Mouse (Mus musculus) hindbrain, embryonic 14.5 days (tissue): ENCODE data around the gene Pqlc2. TPM values are rescaled to one million over a fixed set of nuclear protein-coding genes. Genes with fewer than 3 reads are reported as not detected.

ENCODE experiments used
- ATAC-seq: fragments of 200-750 bp; cut with Nextera tagmentation; 2 replicates; pipeline ENCODE4 v1.8.0; 2017; ENCODE audit warnings: moderate number of reproducible peaks, mild to moderate bottlenecking, moderate TSS enrichment, moderate library complexity; ENCODE audit not compliant: low FRiP score
- DNase-seq: peaks from one replicate; pipeline ENCODE4 v3.0.0-alpha.2; 2015; ENCODE audit warnings: low spot score
- H3K27ac ChIP-seq: fragments of 300-500 bp; sonication (generic); 2 replicates; pipeline ENCODE4 v1.5.1; 2014; ENCODE audit warnings: mild to moderate bottlenecking, moderate library complexity
- H3K27me3 ChIP-seq: fragments of 300-500 bp; sonication (generic); 2 replicates; pipeline ENCODE4 v1.6.1; 2014; ENCODE audit warnings: mild to moderate bottlenecking, low read length, mixed read lengths; ENCODE audit not compliant: control insufficient read depth, insufficient read depth
- H3K36me3 ChIP-seq: fragments of 300-500 bp; sonication (generic); replicated peaks from 2 replicates; pipeline ENCODE4 v1.6.1; 2014; ENCODE audit not compliant: control insufficient read depth, insufficient read depth
- H3K4me1 ChIP-seq: fragments of 300-500 bp; sonication (generic); replicated peaks from 2 replicates; pipeline ENCODE4 v1.6.1; 2014; ENCODE audit warnings: antibody characterized with exemption, low read length, mixed read lengths; ENCODE audit not compliant: control insufficient read depth, insufficient read depth
- H3K4me2 ChIP-seq: fragments of 300-500 bp; sonication (generic); replicated peaks from 2 replicates; pipeline ENCODE4 v1.6.1; 2014; ENCODE audit warnings: mild to moderate bottlenecking, moderate library complexity
- H3K4me3 ChIP-seq: fragments of 300-500 bp; sonication (generic); replicated peaks from 2 replicates; pipeline ENCODE4 v1.5.1; 2014; ENCODE audit warnings: mild to moderate bottlenecking, low read length
- H3K9ac ChIP-seq: fragments of 300-500 bp; sonication (generic); 2 replicates; pipeline ENCODE4 v1.6.1; 2014
- H3K9me3 ChIP-seq: fragments of 300-500 bp; sonication (generic); 2 replicates; pipeline ENCODE4 v1.6.1; 2016; ENCODE audit warnings: low read length; ENCODE audit not compliant: control insufficient read depth
- WGBS: fragments of 180-500 bp; shearing (Covaris S2); extraction: QIAGEN DNeasy Blood & Tissue Kit; methylation state at CpG from one replicate; pipeline ENCODE4 v1.1.7; 2014; 5-methylcytosine and 5-hydroxymethylcytosine counted together
- polyA plus RNA-seq: library from polyadenylated mRNA; unstranded; fragments of >200 nt; fragmentation: Nextera tagmentation; extraction: Ambion mirVana; gene quantifications from 2 replicates; pipeline ENCODE4 v1.2.1, GENCODE M21; 2014

Pqlc2 gene
- polyA plus RNA-seq, 1 experiment from 2014 or later: 13.3 TPM

DNA sequence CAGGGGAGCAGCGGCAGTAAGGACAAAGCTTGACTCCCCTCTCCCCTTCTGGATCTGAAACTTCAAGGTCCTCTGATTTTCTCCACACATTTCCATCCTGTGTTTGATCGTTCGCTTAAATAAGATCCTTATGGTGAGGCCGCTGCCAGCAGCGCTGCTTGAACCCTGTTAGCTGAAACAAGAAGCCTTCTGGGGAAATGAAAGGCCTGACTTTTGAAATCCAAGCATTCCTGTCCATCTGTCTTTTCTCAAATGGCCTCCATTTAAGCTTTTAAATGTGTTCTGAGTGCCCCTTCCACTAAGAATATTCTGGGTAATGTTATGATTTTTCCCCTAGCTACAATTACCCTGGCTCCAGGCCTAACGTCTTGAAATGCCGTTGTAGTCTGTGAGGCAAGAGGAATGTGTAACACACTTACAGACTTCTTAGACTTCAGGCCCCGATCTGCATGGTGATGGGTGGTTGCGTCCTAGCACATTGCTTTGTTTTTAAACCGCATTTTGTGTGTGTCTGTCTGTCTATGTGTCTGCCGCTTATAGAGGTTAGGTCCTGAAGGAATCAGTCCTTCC lies 51.1 kb downstream of the Pqlc2 start:
- H3K27me3 ChIP-seq: no peaks in the 10 kb centered on the region
- no peak overlapping the region for H3K9ac ChIP-seq
- no peaks in the 10 kb centered on the region for H3K9me3 ChIP-seq
- no peak overlapping the region for H3K4me3 ChIP-seq
- 91% methylated on average over 11 of the region's 11 CpGs for WGBS
- ATAC-seq (no peak), DNase-seq (no peak)
- no peak overlapping the region for H3K27ac ChIP-seq
- no peaks in the 10 kb centered on the region for H3K4me1 ChIP-seq
- H3K36me3 ChIP-seq: peaks cover 65% of the 10 kb centered on the region
- H3K4me2 ChIP-seq: no peak overlapping the region

DNA sequence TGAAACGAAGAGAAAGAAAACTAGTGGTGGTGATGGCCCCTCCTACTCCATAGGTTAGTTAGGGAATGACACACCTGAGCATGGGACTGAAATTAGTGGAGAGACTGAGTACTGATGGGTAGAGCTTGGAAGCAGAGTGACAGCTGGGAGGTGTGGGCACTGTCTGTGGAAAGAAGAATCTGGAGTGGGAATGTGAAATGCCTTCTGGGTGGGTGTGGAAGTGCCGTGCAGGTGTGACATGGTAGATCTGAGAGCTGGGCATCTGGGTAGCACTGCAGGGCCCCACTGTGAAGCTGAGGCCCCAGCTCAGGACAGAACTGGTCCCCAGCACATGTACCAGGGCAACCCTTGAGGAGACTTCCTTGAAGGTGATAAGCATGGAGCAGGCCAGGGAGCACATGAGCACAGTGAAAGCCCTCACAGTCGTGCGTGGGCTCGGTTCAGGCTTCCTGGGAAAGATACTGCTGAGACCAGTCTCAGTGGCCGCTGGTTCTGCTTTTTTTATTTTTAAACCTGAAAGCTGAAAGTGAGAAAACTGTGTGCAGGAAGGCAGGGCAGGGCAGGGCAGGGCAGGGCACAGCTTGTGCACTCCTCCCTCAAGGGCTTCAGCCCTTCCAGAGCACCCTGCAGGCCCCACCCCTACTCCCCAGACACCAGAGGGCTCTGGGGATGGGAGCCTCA lies 51.7 kb downstream of the Pqlc2 start:
- Histone ChIP-seq H3K4me1 (no peaks in the 10 kb centered on the region), H3K36me3 (peaks cover 58% of the 10 kb centered on the region), H3K4me2 (no peak overlapping the region), H3K9ac (no peak overlapping the region), H3K9me3 (no peaks in the 10 kb centered on the region), H3K4me3 (no peak overlapping the region), H3K27me3 (no peaks in the 10 kb centered on the region), H3K27ac (no peak overlapping the region)
- WGBS: 92% methylated on average over 6 of the region's 6 CpGs
- no peak for ATAC-seq
- no peak for DNase-seq

DNA sequence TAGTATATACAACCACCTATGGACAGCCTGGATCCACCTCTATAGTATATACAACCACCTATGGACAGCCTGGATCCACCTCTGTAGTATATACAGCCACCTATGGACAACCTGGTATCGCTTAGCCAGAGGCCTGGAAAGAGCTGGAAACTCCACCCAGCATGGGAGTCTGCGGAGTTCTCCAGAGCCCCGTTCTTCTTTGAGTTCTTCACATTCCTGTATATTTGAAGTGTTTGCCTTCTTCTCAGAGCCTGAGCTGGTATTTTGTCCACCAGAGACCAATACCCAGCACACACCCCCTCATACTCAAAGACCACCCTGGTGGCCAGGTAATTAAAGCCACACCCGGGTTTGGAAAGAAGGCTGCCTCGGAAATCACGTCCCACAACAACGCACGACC lies 53.8 kb downstream of the Pqlc2 start:
- ATAC-seq (no peak), DNase-seq (no peak)
- no peak overlapping the region for H3K4me3 ChIP-seq
- no peak overlapping the region for H3K9ac ChIP-seq
- H3K36me3 ChIP-seq: peaks cover 38% of the 10 kb centered on the region
- H3K4me1 ChIP-seq: peaks cover 3% of the 10 kb centered on the region; the same call in 1 of the 2 replicates
- H3K27ac ChIP-seq: no peak overlapping the region
- H3K9me3 ChIP-seq: no peaks in the 10 kb centered on the region
- WGBS: 90% methylated on average over 8 of the region's 8 CpGs
- H3K4me2 ChIP-seq: no peak overlapping the region
- H3K27me3 ChIP-seq: no peaks in the 10 kb centered on the region

DNA sequence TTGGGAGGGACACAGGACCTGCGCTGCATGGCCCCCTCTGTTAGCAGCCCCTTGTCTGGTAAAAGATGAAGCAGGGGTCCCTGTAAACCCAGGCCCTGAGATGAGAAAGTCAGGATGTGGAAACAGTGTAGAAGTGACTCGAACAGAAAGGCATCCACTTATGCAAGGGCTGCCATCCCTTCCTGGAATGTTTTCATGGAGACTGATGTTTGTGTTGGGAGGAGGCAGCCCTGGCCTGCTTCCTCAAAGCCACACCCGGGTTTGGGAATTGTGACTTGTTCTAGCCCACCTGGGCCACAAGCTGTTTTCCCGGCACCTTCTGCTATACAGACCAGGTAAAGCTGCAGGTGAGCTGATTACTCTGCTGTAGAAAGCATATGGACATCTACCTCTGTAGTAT lies 54.4 kb downstream of the Pqlc2 start:
- 95% methylated on average over 4 of the region's 4 CpGs for WGBS
- H3K9ac ChIP-seq: no peak overlapping the region

DNA sequence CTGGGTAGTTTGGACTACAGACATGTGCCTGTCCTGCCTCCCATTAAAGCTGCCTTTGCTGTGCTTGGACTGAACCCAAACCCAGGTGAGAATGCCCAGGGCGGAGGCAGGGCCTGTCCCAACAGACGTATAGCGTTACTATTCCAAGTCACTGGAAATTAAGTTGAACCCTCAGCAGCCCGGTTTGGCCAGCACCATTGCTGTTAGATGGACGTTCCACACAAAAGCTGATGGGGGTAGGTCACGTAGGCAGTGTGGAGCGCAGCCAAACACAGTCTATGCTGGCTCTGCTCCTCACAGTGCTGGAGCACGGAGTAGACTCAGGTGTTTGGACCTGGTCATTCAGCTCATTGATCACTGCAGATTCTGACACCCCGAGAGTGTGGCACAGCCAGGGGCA lies 57.3 kb downstream of the Pqlc2 start:
- Histone ChIP-seq H3K36me3 (peaks cover 18% of the 10 kb centered on the region), H3K27ac (no peak overlapping the region), H3K4me2 (no peak overlapping the region), H3K27me3 (no peaks in the 10 kb centered on the region), H3K4me1 (peaks cover 22% of the 10 kb centered on the region; the same call in 1 of the 2 replicates), H3K9me3 (no peaks in the 10 kb centered on the region), H3K9ac (no peak overlapping the region), H3K4me3 (no peak overlapping the region)
- WGBS: 80% methylated on average over 9 of the region's 9 CpGs
- DNase-seq (no peak), ATAC-seq (no peak)

More for the DNA sequence above, 54.4 kb downstream of the Pqlc2 start:
- Histone ChIP-seq H3K36me3 (peaks cover 32% of the 10 kb centered on the region), H3K4me2 (no peak overlapping the region), H3K27me3 (no peaks in the 10 kb centered on the region), H3K9me3 (no peaks in the 10 kb centered on the region), H3K4me1 (peaks cover 7% of the 10 kb centered on the region; the same call in 1 of the 2 replicates), H3K27ac (no peak overlapping the region), H3K4me3 (no peak overlapping the region)
- ATAC-seq: no peak
- DNase-seq: no peak

DNA sequence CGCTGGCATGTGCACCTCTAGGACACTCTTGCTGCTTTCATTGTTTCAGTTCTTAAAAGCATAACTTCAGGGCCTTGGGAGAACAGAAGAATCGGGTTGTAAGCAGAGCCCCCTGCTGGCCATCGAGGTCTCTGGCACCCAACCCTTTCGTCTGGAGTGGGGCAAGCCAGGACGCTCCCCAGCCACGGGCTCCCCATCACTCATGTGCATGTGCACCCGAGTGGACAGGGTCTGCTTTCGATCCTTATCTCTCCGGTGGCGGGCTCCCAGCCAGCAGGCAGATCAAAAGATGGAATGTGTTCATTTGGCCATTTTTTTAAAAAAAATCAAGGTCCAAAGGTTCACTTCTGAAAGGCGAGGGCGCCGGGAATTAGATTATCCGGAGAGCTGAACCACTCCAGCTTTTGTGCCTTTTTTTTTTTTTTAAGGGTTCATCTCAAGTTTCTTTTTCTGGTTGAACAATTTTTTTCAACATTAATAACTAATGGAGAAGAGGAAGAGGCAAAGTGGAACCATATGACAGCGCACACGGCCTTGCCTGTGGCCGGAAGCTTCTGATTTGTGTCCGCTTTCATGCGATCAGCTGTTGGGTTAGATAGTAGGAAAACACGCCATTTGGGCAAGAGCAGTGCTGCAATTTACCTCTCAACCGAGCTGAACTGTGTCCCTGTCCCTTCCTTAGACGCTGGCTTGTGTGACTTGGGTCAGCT lies 58.3 kb downstream of the Pqlc2 start:
- DNase-seq (peak; percentile 78), ATAC-seq (no peak)
- H3K4me1 ChIP-seq: peaks cover 23% of the 10 kb centered on the region; the same call in 1 of the 2 replicates
- no peaks in the 10 kb centered on the region for H3K27me3 ChIP-seq
- peak overlapping the region; percentile 1; the same call in 1 of the 2 replicates for H3K27ac ChIP-seq
- H3K9me3 ChIP-seq: no peaks in the 10 kb centered on the region
- H3K9ac ChIP-seq: no peak overlapping the region
- H3K4me2 ChIP-seq: no peak overlapping the region
- no peak overlapping the region for H3K4me3 ChIP-seq
- WGBS: 57% methylated on average over 22 of the region's 22 CpGs
- H3K36me3 ChIP-seq: peaks cover 8% of the 10 kb centered on the region; the same call in 1 of the 2 replicates

DNA sequence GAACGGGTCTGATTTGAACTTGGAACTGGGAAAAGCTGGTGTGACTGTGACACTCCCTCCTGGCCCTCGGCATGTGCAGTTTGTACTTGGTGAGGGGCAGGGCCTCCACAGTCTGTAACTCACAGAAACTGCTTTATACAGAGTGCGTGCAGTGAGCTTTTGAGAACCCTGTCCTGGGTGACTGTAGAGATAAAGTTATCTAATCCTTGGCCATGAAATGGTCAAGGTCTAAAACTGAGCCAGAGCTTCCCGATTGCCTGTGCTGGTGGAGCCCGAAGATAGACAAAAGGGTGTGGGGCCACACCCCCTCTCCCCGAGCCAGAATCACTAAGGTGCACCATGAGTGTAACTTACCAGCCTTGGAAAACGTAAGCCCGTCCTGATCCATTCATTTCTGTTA lies 59.6 kb downstream of the Pqlc2 start:
- no peaks in the 10 kb centered on the region for H3K9me3 ChIP-seq
- DNase-seq (no peak), ATAC-seq (no peak)
- H3K36me3 ChIP-seq: no peaks in the 10 kb centered on the region
- no peaks in the 10 kb centered on the region for H3K27me3 ChIP-seq
- no peak overlapping the region for H3K4me3 ChIP-seq
- no peak overlapping the region for H3K27ac ChIP-seq
- H3K9ac ChIP-seq: no peak overlapping the region
- WGBS: 80% methylated on average over 8 of the region's 8 CpGs
- peaks cover 36% of the 10 kb centered on the region for H3K4me1 ChIP-seq
- H3K4me2 ChIP-seq: no peak overlapping the region

DNA sequence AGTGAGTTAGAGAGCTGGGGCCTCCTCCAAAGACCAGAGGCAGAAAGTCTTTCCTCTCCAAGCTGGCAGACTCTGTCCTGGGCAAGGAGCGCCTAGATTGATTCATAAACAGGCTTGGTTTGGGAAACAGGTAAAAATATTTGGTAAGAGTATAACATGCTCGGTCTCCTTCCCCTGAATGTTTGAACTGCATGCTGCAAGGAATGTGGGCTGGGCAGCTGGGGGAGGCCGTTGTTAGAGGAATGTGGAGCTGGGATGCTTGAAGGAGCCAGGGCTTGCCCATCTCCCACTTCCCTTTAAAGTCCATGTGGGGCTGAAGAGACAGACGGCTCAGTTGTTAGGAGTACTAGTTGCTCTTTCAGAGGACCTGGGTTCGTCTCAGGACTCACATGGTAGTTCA lies 60.5 kb downstream of the Pqlc2 start:
- WGBS: 71% methylated on average over 5 of the region's 5 CpGs
- no peak for ATAC-seq
- Histone ChIP-seq H3K9me3 (no peaks in the 10 kb centered on the region), H3K27ac (no peak overlapping the region), H3K36me3 (no peaks in the 10 kb centered on the region), H3K9ac (no peak overlapping the region), H3K4me2 (no peak overlapping the region), H3K4me3 (no peak overlapping the region), H3K27me3 (no peaks in the 10 kb centered on the region), H3K4me1 (peaks cover 39% of the 10 kb centered on the region)
- DNase-seq: no peak

DNA sequence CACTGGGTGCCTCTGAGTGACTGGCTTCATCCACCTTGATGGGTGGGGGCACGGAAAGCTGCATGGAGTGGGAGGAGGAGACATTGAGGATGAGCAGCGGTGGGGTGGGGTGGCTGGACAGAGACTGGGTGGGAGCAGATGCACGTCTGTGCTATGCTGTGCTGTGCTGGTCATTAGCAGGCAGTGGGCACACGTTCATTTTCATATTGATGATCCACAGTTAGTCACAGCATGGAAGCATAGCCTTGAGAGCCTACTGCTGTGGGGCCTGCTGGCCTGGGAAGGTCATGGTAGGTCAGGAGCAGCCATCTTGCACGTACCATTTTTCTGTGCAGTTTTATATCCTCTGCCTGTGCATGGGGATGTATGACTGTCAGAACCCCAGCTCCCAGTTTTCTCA lies 61.8 kb downstream of the Pqlc2 start:
- DNase-seq: no peak
- 53% methylated on average over 5 of the region's 5 CpGs for WGBS
- no peaks in the 10 kb centered on the region for H3K9me3 ChIP-seq
- H3K4me2 ChIP-seq: no peak overlapping the region
- H3K27me3 ChIP-seq: no peaks in the 10 kb centered on the region
- peaks cover 39% of the 10 kb centered on the region for H3K4me1 ChIP-seq
- no peak for ATAC-seq
- H3K27ac ChIP-seq: no peak overlapping the region
- H3K4me3 ChIP-seq: no peak overlapping the region
- H3K9ac ChIP-seq: no peak overlapping the region
- H3K36me3 ChIP-seq: no peaks in the 10 kb centered on the region
